Mouse (Mus musculus) forebrain, embryonic 13.5 days (tissue): ENCODE measurements at regions not wholly inside any gene's neighbourhood (a gene's known extent, or its start where the extent isn't known, plus 50 kb on each side); places are given as distances from the start of the nearest gene placed in this dataset.

ENCODE experiments used
- ATAC-seq: fragments of 200-750 bp; cut with Nextera tagmentation; 2 replicates; pipeline ENCODE4 v1.8.0; 2017
- H3K27ac ChIP-seq: fragments of 300-500 bp; sonication (generic); 2 replicates; pipeline ENCODE4 v1.5.1; 2015; ENCODE audit warnings: inconsistent platforms, mild to moderate bottlenecking, moderate library complexity
- H3K27me3 ChIP-seq: fragments of 300-500 bp; sonication (generic); 2 replicates; pipeline ENCODE4 v1.6.1; 2015; ENCODE audit warnings: mild to moderate bottlenecking, inconsistent platforms
- H3K36me3 ChIP-seq: fragments of 300-500 bp; sonication (generic); 2 replicates; pipeline ENCODE4 v1.6.1; 2015; ENCODE audit warnings: mild to moderate bottlenecking, inconsistent platforms; ENCODE audit not compliant: poor library complexity, severe bottlenecking
- H3K4me1 ChIP-seq: fragments of 300-500 bp; sonication (generic); 2 replicates; pipeline ENCODE4 v1.6.1; 2015; ENCODE audit warnings: inconsistent platforms
- H3K4me2 ChIP-seq: fragments of 300-500 bp; sonication (generic); 2 replicates; pipeline ENCODE4 v1.6.1; 2015; ENCODE audit warnings: inconsistent platforms, mild to moderate bottlenecking, moderate library complexity
- H3K4me3 ChIP-seq: fragments of 300-500 bp; sonication (generic); 2 replicates; pipeline ENCODE4 v1.5.1; 2015; ENCODE audit warnings: mild to moderate bottlenecking, inconsistent platforms
- H3K9ac ChIP-seq: fragments of 300-500 bp; sonication (generic); 2 replicates; pipeline ENCODE4 v1.6.1; 2015; ENCODE audit warnings: mild to moderate bottlenecking, inconsistent platforms
- H3K9me3 ChIP-seq: fragments of 300-500 bp; sonication (generic); replicated peaks from 2 replicates; pipeline ENCODE4 v1.6.1; 2016; ENCODE audit warnings: inconsistent platforms
- WGBS: fragments of 180-500 bp; shearing (Covaris S2); methylation state at CpG from one replicate; pipeline ENCODE4 v1.1.7; 2015; 5-methylcytosine and 5-hydroxymethylcytosine counted together

DNA sequence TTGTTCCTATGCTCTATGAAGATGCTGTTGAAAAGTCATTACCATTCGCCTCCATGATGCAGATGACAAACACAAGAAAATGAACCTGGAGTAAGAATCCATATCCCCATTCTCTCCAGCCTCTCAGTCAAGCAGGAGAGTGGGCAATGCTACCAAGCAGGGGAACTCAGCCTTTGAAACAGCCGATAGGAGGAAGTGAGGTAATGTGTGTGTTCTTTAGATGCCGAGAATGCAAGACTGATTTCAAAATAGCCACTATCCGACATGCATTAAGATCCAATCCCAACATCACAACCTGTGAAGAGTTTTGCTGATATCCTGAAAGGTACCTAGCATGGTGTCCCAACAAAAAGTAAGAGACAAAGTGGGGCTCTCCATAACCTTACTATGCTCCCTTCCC lies 611.8 kb downstream of the Efna5 start:
- no peaks in the 10 kb centered on the region for H3K9me3 ChIP-seq
- H3K4me2 ChIP-seq: no peak overlapping the region
- no peaks in the 10 kb centered on the region for H3K4me1 ChIP-seq
- H3K9ac ChIP-seq: no peak overlapping the region
- H3K27me3 ChIP-seq: no peaks in the 10 kb centered on the region
- WGBS: 92% methylated on average over 4 of the region's 4 CpGs
- ATAC-seq: no peak
- H3K36me3 ChIP-seq: no peaks in the 10 kb centered on the region
- no peak overlapping the region for H3K4me3 ChIP-seq
- no peak overlapping the region for H3K27ac ChIP-seq

DNA sequence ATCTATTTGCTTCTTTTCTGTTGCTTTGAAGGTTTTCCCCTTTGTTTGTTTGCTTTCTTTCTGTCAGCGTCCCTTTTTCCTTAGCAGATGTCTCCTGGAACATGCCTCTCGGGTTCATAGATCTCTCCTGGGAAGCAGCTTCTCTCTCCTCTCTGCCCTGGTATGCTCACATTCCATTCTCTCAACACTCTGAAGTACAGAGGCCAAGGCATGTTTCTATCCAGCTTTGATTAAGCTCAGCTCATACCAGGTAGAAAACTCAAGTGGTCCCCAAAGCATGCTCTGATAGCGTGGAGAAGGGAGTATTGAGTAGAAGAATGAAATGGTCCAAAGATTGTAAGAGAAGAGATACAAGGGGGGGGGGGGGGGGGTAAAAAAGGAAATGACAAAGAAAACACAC lies 627.7 kb downstream of the Efna5 start:
- Histone ChIP-seq H3K9ac (no peak overlapping the region), H3K4me2 (no peak overlapping the region), H3K27ac (no peak overlapping the region), H3K4me1 (no peaks in the 10 kb centered on the region), H3K4me3 (no peak overlapping the region), H3K27me3 (no peaks in the 10 kb centered on the region), H3K36me3 (no peaks in the 10 kb centered on the region), H3K9me3 (no peaks in the 10 kb centered on the region)
- WGBS: 72% methylated on average over 3 of the region's 3 CpGs
- ATAC-seq: no peak

DNA sequence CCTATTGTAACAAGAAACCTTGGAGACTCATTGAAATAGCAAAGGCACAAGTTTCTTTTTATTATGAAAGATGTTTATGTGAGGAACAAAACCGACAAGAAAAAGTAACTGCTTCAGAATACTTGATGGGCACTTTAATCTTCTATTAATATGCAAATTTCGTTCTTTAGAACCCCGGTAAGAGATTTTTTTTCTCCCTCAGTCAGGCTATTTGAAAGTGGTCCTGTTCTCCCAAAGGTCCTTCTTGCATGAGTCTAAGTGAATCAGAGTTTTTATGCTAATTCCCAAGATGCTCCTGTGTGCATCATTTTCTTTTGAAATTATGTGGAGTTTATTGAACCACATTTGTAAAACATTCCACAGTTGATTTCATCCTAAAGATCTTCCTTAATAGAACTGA lies 633.1 kb downstream of the Efna5 start:
- H3K27ac ChIP-seq: no peak overlapping the region
- no peak for ATAC-seq
- H3K4me1 ChIP-seq: peaks cover 4% of the 10 kb centered on the region; the same call in 1 of the 2 replicates
- no peaks in the 10 kb centered on the region for H3K36me3 ChIP-seq
- no peak overlapping the region for H3K9ac ChIP-seq
- H3K27me3 ChIP-seq: no peaks in the 10 kb centered on the region
- no peak overlapping the region for H3K4me2 ChIP-seq
- 1% methylated on average over 3 of the region's 3 CpGs for WGBS
- no peak overlapping the region for H3K4me3 ChIP-seq
- no peaks in the 10 kb centered on the region for H3K9me3 ChIP-seq

DNA sequence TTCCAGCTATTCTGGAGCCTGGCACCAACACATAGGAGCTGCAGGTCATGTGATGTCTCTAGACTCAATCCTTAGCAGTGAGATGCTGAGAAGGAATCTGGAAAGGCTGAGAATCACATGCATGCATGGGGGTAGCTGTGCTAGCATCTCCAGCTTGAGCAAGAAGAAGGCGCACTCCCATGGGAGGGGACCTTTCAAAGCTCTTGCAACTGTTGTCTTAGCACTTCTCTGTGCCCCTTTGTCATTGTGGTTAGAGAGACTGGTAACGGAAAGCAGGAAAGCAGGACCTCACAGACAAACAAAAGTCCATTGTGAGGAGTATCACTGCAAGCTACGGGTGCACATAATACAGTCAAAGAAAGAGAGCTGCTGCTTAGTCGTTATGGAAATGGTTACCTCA lies 634.5 kb downstream of the Efna5 start:
- ATAC-seq: no peak
- WGBS: 15% methylated on average over 4 of the region's 4 CpGs

DNA sequence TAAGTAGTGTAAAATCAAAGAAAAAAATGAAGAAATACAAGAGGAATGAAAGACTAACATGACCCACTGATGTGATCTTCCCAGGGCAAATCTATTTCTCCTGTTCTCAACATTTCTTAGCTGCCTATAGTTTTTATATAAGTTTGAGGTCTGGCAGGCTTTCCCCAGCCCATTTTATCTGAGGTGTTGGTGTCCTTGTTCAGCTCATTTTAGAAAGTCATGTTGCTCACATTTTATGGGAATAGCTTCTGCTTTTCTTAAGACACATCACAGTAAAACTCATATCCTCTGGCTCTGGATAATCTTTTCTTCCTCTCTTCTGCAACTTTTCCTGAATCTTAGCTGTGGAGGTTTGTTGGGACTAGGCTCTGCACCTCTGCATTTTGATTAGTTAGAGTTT lies 650.2 kb downstream of the Efna5 start:
- ATAC-seq: no peak
- Histone ChIP-seq H3K4me2 (no peak overlapping the region), H3K27me3 (no peaks in the 10 kb centered on the region), H3K9ac (no peak overlapping the region), H3K27ac (no peak overlapping the region), H3K4me3 (no peak overlapping the region), H3K36me3 (no peaks in the 10 kb centered on the region), H3K9me3 (no peaks in the 10 kb centered on the region), H3K4me1 (no peaks in the 10 kb centered on the region)

More for the DNA sequence above, 634.5 kb downstream of the Efna5 start:
- Histone ChIP-seq H3K4me3 (no peak overlapping the region), H3K27me3 (no peaks in the 10 kb centered on the region), H3K9me3 (no peaks in the 10 kb centered on the region), H3K36me3 (no peaks in the 10 kb centered on the region), H3K4me2 (no peak overlapping the region), H3K9ac (no peak overlapping the region), H3K4me1 (peaks cover 4% of the 10 kb centered on the region; the same call in 1 of the 2 replicates), H3K27ac (no peak overlapping the region)

DNA sequence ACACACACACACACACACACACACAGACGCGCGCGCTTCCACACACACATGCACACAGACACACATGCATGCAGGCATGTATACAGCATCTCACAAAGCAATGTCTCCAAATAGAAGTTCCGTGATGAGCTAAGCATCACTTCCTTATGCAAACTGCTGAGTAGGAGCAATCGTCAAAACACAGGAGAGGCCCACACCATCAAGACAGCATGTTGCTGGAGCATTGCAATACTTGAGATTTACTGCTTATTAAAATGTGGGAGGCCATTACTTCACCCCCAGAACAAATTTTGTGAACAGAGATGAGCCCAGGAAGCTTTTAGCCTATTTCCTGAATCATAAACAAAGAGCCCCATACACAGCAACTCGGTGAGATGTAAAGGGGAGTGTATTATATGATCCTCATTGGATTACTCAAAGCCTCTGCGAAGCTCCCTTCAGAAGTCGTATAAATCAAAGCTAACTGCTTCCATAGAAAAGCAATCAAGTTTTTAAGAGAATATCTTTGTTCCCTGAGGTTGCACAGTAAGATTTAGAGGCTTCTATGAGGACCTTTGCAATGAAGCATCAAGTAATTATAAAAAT lies 670.6 kb downstream of the Efna5 start:
- H3K4me1 ChIP-seq: no peaks in the 10 kb centered on the region
- WGBS: 79% methylated on average over 9 of the region's 9 CpGs
- H3K36me3 ChIP-seq: no peaks in the 10 kb centered on the region
- no peak overlapping the region for H3K9ac ChIP-seq
- no peak for ATAC-seq
- H3K4me3 ChIP-seq: no peak overlapping the region
- no peaks in the 10 kb centered on the region for H3K27me3 ChIP-seq
- no peaks in the 10 kb centered on the region for H3K9me3 ChIP-seq
- no peak overlapping the region for H3K4me2 ChIP-seq
- no peak overlapping the region for H3K27ac ChIP-seq

DNA sequence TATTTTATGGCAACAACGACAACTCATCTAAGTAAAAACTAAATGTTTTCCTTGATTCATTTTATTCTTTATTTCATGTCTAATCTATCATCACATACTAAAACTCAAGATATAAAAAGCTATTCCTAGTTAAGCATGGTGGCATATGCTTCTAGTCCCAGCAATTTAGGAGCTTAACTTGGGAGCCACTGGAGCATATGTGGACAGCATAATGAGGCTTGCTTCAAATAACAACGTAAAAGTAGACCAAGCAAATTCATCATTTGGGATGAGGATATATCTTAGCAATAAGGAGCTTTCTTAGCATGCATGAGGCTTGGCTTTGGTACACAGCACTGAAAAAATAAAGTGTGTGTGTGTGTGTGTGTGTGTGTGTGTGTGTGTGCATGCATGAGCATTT lies 678.5 kb downstream of the Efna5 start:
- no peak overlapping the region for H3K4me2 ChIP-seq
- H3K4me3 ChIP-seq: no peak overlapping the region
- ATAC-seq: no peak
- H3K9ac ChIP-seq: no peak overlapping the region
- H3K27ac ChIP-seq: no peak overlapping the region
- no peaks in the 10 kb centered on the region for H3K27me3 ChIP-seq
- H3K9me3 ChIP-seq: no peaks in the 10 kb centered on the region
- WGBS: 92% methylated on average over 2 of the region's 2 CpGs
- no peaks in the 10 kb centered on the region for H3K36me3 ChIP-seq
- H3K4me1 ChIP-seq: no peaks in the 10 kb centered on the region

DNA sequence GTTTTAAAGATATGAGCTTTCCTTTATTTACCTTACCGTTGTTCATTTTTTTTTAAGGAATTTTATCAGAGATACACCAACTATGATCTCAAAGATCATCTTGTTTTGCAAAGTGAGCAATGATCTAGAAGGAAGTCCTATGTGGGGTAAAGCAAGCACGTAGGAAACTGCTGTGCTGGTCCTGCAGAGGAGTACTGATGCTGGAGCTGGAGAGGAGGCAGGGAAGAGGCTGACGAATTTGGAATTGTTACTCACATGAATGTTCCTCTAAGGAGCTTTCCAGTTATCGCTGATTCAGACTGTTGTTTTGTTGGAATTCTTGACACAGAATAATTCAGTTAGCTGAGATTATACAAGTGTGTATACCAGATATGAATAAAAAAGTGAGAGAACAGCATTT lies 680.6 kb downstream of the Efna5 start:
- no peaks in the 10 kb centered on the region for H3K9me3 ChIP-seq
- ATAC-seq: no peak
- no peak overlapping the region for H3K27ac ChIP-seq
- 86% methylated on average over 4 of the region's 4 CpGs for WGBS
- H3K4me2 ChIP-seq: no peak overlapping the region
- no peaks in the 10 kb centered on the region for H3K36me3 ChIP-seq
- no peaks in the 10 kb centered on the region for H3K27me3 ChIP-seq
- H3K9ac ChIP-seq: no peak overlapping the region
- no peaks in the 10 kb centered on the region for H3K4me1 ChIP-seq
- H3K4me3 ChIP-seq: no peak overlapping the region

DNA sequence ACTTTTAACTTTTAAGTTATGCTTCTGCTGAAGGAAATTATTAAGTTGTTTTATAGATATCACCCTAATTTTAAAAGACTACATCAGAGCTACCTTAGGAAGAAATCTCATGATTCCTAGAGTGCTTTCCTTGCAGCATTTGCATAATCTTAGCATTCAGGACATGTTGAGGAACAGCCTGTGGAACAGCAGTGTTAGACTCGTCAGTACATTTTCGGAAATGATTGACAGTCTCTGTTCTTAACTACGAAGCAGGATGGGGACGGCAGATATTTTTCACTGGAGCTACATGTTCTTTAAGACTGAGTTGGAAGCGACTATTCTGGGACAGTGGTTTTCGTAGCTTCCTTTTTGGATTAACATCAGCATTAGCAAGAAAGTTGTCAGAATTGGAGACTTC lies 681.6 kb downstream of the Efna5 start:
- no peaks in the 10 kb centered on the region for H3K36me3 ChIP-seq
- no peaks in the 10 kb centered on the region for H3K9me3 ChIP-seq
- 79% methylated on average over 6 of the region's 6 CpGs for WGBS
- no peak overlapping the region for H3K27ac ChIP-seq
- H3K4me2 ChIP-seq: no peak overlapping the region
- no peaks in the 10 kb centered on the region for H3K27me3 ChIP-seq
- no peak overlapping the region for H3K4me3 ChIP-seq
- ATAC-seq: peak; percentile 27; the same call in 1 of the 2 replicates
- H3K4me1 ChIP-seq: no peaks in the 10 kb centered on the region
- no peak overlapping the region for H3K9ac ChIP-seq

DNA sequence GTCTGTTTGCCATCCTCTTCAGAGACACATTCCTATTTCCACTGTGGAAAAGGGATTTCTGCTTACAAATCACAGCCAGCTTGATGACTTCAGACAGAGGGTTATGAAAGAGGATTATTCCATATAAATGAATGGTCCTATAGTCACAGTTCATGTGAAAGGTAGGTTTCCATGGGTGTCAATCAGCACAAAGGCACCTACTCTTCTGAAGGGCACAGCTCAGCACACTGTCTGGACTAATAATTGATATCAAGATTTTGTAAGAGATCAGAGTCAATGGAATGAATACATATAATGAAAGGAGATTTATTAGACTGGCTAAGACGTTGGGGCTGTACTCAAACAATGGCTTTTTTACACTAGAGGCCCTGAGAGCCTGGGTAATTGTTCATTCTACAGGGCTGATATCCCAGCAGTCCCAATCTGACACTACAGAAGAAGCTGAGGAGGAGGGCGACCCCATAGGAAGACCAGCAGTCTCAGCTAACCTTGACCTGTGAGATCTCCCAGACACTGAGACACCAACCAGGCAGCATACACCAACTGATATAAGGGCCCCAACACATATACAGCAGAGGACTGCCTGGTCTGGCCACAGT lies 702.4 kb downstream of the Efna5 start:
- Histone ChIP-seq H3K4me1 (no peaks in the 10 kb centered on the region), H3K27ac (no peak overlapping the region), H3K9ac (no peak overlapping the region), H3K36me3 (no peaks in the 10 kb centered on the region), H3K4me2 (no peak overlapping the region), H3K9me3 (no peaks in the 10 kb centered on the region), H3K4me3 (no peak overlapping the region), H3K27me3 (no peaks in the 10 kb centered on the region)
- ATAC-seq: no peak
- 47% methylated on average over 2 of the region's 2 CpGs for WGBS

DNA sequence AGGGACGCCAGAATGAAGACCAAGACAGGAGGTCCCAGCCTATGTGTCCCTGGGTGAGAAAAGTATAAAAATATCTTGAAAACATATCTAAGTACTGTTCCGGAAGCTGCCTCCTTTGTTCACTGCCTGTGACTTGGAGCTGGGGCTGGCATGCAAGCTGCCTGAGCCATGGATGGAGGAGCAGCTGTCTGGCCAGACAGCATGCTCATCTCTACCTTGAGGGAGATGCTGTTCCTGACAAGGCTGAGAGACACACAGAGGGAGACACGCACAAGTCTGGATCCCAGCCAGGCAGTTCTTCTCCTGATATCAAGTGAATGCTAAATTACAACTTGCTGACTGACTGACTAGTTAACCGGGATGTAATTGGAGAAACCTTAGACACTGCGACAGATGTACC lies 704.8 kb downstream of the Efna5 start:
- WGBS: 86% methylated on average over 5 of the region's 5 CpGs
- Histone ChIP-seq H3K27ac (no peak overlapping the region), H3K4me2 (no peak overlapping the region), H3K9ac (no peak overlapping the region), H3K9me3 (no peaks in the 10 kb centered on the region), H3K4me3 (no peak overlapping the region), H3K4me1 (no peaks in the 10 kb centered on the region), H3K36me3 (no peaks in the 10 kb centered on the region), H3K27me3 (no peaks in the 10 kb centered on the region)
- no peak for ATAC-seq

DNA sequence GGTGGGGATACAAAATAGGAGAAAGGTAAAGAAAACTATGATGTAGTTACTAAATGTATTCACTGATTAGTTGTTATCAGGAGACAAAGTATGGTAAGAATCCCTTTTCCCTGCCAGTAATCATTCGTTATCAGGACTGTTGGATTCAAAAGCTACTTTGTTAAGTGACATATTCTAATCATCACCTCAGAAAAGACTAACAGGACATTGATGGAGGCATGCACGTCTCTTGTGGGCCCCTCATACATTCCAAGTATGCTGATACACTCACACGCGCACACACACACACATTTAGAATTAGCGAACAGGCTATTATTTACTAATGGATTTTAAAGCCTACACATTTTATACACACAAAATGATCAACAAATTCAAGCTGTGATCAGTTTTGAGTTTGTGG lies 708.8 kb downstream of the Efna5 start:
- 80% methylated on average over 5 of the region's 5 CpGs for WGBS
- Histone ChIP-seq H3K9me3 (no peaks in the 10 kb centered on the region), H3K4me3 (no peak overlapping the region), H3K9ac (no peak overlapping the region), H3K27me3 (no peaks in the 10 kb centered on the region), H3K4me1 (no peaks in the 10 kb centered on the region), H3K27ac (no peak overlapping the region), H3K36me3 (no peaks in the 10 kb centered on the region), H3K4me2 (no peak overlapping the region)
- ATAC-seq: no peak

DNA sequence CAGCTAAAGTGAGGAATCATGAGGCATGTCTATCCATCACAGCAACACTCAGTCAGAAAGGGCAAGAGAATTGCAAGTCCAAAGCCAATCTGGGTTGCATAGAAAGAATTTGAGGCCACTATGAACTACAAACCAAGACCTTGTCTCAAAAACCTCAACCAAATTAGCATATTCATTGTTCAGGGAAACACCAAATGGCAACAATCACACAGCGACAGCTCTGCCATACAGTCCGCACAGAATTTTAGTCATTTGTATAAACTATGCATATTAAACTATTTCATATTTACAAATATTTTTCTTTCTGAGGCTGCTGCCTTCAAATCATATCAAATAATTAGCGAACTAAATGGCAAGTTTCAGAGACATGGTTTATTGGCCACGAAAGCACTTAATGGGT lies 709.6 kb downstream of the Efna5 start:
- Histone ChIP-seq H3K36me3 (no peaks in the 10 kb centered on the region), H3K9me3 (no peaks in the 10 kb centered on the region), H3K27ac (no peak overlapping the region), H3K4me1 (no peaks in the 10 kb centered on the region), H3K4me2 (no peak overlapping the region), H3K9ac (no peak overlapping the region), H3K27me3 (no peaks in the 10 kb centered on the region), H3K4me3 (no peak overlapping the region)
- WGBS: 89% methylated on average over 4 of the region's 4 CpGs
- ATAC-seq: no peak
